Mouse (Mus musculus): ENCODE data around the gene Rasl11b. TPM values are rescaled to one million over a fixed set of nuclear protein-coding genes. Genes with fewer than 3 reads are reported as not detected.

The Rasl11b gene
- total and polyA plus RNA-seq, 2 experiments, result 1.1 to 6.6 TPM

- Histone ChIP-seq H3K4me3 (ENCODE audit: insufficient read depth, low read depth, low read length) (peak overlapping the region; percentile 69), H3K4me1 (ENCODE audit: control insufficient read depth, insufficient read depth, low read length) (peaks cover 7% of the 10 kb centered on the region), H3K27ac (replicated peaks; ENCODE audit: insufficient read depth, low read depth, low read length) (peak overlapping the region; percentile 59), H3K27me3 (ENCODE audit: control insufficient read depth, insufficient read depth, low read length) (no peaks in the 10 kb centered on the region), H3K9ac (ENCODE audit: low read depth, low read length) (peak overlapping the region; percentile 90), H3K79me2 (ENCODE audit: control insufficient read depth, insufficient read depth, low read length) (no peaks in the 10 kb centered on the region), H3K36me3 (ENCODE audit: control insufficient read depth, insufficient read depth, low read length) (peaks cover 1% of the 10 kb centered on the region; the same call in 1 of the 2 replicates)
- peak; percentile 62 for DNase-seq (ENCODE audit: extremely low read depth, low read depth, low spot score)
- TF ChIP-seq CTCF (IDR thresholded peaks at IDR 0.05; ENCODE audit: low read depth, low read length), result no peak
- no peak for TF ChIP-seq POLR2A (IDR thresholded peaks at IDR 0.05; ENCODE audit: extremely low read depth, insufficient read depth, low read length)
- WGBS, result 25% methylated on average over 16 of the region's 16 CpGs
Observed at GRCm38 (mm10) chr5:74194027-74194840, 852 bp upstream of the Rasl11b start.

DNA sequence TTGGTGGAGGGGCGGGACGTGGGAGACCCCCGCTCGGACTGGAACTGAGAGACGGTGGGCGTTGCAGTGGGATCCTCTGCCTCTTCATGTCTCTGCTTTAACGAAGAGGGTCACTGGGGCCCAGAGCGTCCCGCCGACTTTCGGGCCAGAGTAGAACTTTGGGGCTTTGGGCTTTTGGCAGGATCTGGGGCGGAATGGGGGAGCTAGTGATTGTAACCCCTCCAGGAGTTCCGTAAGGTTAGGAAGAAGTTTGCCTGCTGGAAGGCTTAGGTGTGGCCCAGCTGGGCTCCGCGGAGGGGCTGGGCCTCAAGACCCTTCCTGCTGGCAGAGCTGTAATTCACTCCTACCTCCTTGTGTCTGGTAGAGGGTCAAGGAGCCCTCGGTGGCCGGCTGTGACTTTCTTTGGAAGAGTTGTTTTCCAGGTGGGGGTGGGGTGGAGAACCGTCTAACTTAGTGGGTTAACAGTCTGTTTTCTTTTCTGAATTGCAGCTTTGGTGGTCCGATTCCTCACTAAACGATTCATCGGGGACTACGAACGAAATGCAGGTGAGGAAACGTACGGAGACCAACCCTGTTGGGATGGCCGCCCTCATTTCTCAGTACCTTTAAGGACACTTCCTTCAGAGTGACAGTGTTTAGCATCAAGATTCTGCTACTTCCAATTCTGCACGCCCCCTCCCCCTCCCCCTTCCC lies 674 bp downstream of the Rasl11b start:
- no peak for TF ChIP-seq POLR2A (IDR thresholded peaks at IDR 0.05; ENCODE audit: extremely low read depth, insufficient read depth, low read length)
- H3K27ac ChIP-seq (replicated peaks; ENCODE audit: insufficient read depth, low read depth, low read length), result peak overlapping the region; percentile 21

GRCm38 (mm10) chr5:74196307-74196618 lies 1.2 kb downstream of the Rasl11b start:
- WGBS, result 13% methylated on average over 4 of the region's 4 CpGs
- H3K4me1 ChIP-seq (ENCODE audit: control insufficient read depth, insufficient read depth, low read length), result peaks cover 7% of the 10 kb centered on the region
- peaks cover 1% of the 10 kb centered on the region; the same call in 1 of the 2 replicates for H3K36me3 ChIP-seq (ENCODE audit: control insufficient read depth, insufficient read depth, low read length)
- DNase-seq (ENCODE audit: extremely low read depth, low read depth, low spot score), result peak; percentile 76
- no peaks in the 10 kb centered on the region for H3K79me2 ChIP-seq (ENCODE audit: control insufficient read depth, insufficient read depth, low read length)
- no peak overlapping the region for H3K27ac ChIP-seq (replicated peaks; ENCODE audit: insufficient read depth, low read depth, low read length)
- peak overlapping the region; percentile 81; the same call in 1 of the 2 replicates for H3K4me3 ChIP-seq (ENCODE audit: insufficient read depth, low read depth, low read length)
- TF ChIP-seq CTCF (IDR thresholded peaks at IDR 0.05; ENCODE audit: low read depth, low read length) (0 out of 2 replicates have a peak, but pooled peaks have one; percentile 9), POLR2A (IDR thresholded peaks at IDR 0.05; ENCODE audit: extremely low read depth, insufficient read depth, low read length) (no peak)
- no peaks in the 10 kb centered on the region for H3K27me3 ChIP-seq (ENCODE audit: control insufficient read depth, insufficient read depth, low read length)
- H3K9ac ChIP-seq (ENCODE audit: low read depth, low read length), result no peak overlapping the region

More for the DNA sequence above, 674 bp downstream of the Rasl11b start:
- Histone ChIP-seq H3K4me1 (ENCODE audit: control insufficient read depth, insufficient read depth, low read length) (peaks cover 7% of the 10 kb centered on the region), H3K79me2 (ENCODE audit: control insufficient read depth, insufficient read depth, low read length) (no peaks in the 10 kb centered on the region), H3K27me3 (ENCODE audit: control insufficient read depth, insufficient read depth, low read length) (no peaks in the 10 kb centered on the region), H3K9ac (ENCODE audit: low read depth, low read length) (peak overlapping the region; percentile 86), H3K36me3 (ENCODE audit: control insufficient read depth, insufficient read depth, low read length) (peaks cover 1% of the 10 kb centered on the region; the same call in 1 of the 2 replicates), H3K4me3 (ENCODE audit: insufficient read depth, low read depth, low read length) (peak overlapping the region; percentile 81)
- 6% methylated on average over 27 of the region's 27 CpGs for WGBS
- peak; percentile 28 for DNase-seq (ENCODE audit: extremely low read depth, low read depth, low spot score)

DNA sequence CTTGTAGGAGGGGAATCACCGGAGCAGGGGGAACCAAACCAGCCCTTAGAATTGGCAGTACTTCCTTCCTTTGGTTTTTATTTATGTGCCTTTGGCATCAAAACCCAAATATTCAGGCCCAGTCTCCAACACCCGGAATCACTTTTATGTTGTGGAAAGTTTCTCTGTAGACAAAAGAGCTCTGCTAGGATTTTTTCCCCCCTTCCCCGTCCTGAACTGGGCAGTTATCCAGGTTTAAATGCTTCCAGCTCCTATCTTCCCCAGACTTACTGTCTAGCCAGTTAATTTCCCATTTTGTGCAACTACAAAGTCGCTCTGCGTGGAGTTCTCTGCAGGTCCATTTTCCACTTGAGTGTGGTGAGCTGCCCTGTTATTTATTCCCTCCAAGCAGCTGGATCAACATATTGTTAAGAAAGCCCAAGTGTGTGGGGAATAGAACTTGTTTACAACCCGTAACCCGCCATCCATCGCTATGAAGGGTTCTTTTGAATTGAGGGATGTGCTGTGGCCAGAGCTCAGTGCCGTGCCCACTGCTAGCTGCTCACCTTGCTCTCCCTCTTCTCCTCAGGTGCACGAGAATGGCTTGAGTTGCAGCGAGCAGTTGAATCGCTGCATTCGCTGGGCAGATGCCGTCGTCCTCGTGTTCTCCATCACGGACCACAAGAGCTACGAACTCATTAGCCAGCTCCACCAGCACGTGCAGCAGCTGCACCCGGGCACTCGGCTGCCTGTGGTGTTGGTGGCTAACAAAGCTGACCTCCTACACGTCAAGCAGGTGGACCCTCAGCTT lies 2.6 kb downstream of the Rasl11b start:
- Histone ChIP-seq H3K4me3 (ENCODE audit: insufficient read depth, low read depth, low read length) (no peak overlapping the region), H3K9ac (ENCODE audit: low read depth, low read length) (no peak overlapping the region), H3K36me3 (ENCODE audit: control insufficient read depth, insufficient read depth, low read length) (peaks cover 1% of the 10 kb centered on the region; the same call in 1 of the 2 replicates), H3K79me2 (ENCODE audit: control insufficient read depth, insufficient read depth, low read length) (no peaks in the 10 kb centered on the region), H3K27me3 (ENCODE audit: control insufficient read depth, insufficient read depth, low read length) (no peaks in the 10 kb centered on the region), H3K27ac (replicated peaks; ENCODE audit: insufficient read depth, low read depth, low read length) (no peak overlapping the region), H3K4me1 (ENCODE audit: control insufficient read depth, insufficient read depth, low read length) (peaks cover 7% of the 10 kb centered on the region)
- TF ChIP-seq CTCF (IDR thresholded peaks at IDR 0.05; ENCODE audit: low read depth, low read length), result no peak
- no peak for TF ChIP-seq POLR2A (IDR thresholded peaks at IDR 0.05; ENCODE audit: extremely low read depth, insufficient read depth, low read length)
- DNase-seq (ENCODE audit: extremely low read depth, low read depth, low spot score), result no peak
- 86% methylated on average over 22 of the region's 22 CpGs for WGBS

GRCm38 (mm10) chr5:74198446-74198845 lies 3.4 kb downstream of the Rasl11b start:
- TF ChIP-seq POLR2A (IDR thresholded peaks at IDR 0.05; ENCODE audit: extremely low read depth, insufficient read depth, low read length) (no peak), CTCF (IDR thresholded peaks at IDR 0.05; ENCODE audit: low read depth, low read length) (no peak)
- Histone ChIP-seq H3K36me3 (ENCODE audit: control insufficient read depth, insufficient read depth, low read length) (peaks cover 1% of the 10 kb centered on the region; the same call in 1 of the 2 replicates), H3K4me3 (ENCODE audit: insufficient read depth, low read depth, low read length) (no peak overlapping the region), H3K9ac (ENCODE audit: low read depth, low read length) (no peak overlapping the region), H3K79me2 (ENCODE audit: control insufficient read depth, insufficient read depth, low read length) (no peaks in the 10 kb centered on the region), H3K4me1 (ENCODE audit: control insufficient read depth, insufficient read depth, low read length) (peaks cover 7% of the 10 kb centered on the region), H3K27ac (replicated peaks; ENCODE audit: insufficient read depth, low read depth, low read length) (no peak overlapping the region), H3K27me3 (ENCODE audit: control insufficient read depth, insufficient read depth, low read length) (no peaks in the 10 kb centered on the region)
- no peak for DNase-seq (ENCODE audit: extremely low read depth, low read depth, low spot score)
- 85% methylated on average over 11 of the region's 11 CpGs for WGBS

All from liver, adult 2 months (tissue).